Mouse (Mus musculus) testis, adult 2 months (tissue): Measurements from ENCODE around the gene Trim8. TPM values are rescaled to one million over a fixed set of nuclear protein-coding genes. Genes with fewer than 3 reads are reported as not detected.

Experiments
- H3K27ac ChIP-seq: fragments of 200-500 bp; 2 replicates; pipeline ENCODE4 v1.5.1; 2012; ENCODE audit warnings: low read depth, low read length; ENCODE audit not compliant: control insufficient read depth, insufficient read depth
- H3K27me3 ChIP-seq: fragments of 200-500 bp; 2 replicates; pipeline ENCODE4 v1.6.1; 2012; ENCODE audit warnings: mild to moderate bottlenecking, low read length, moderate library complexity; ENCODE audit not compliant: control insufficient read depth, insufficient read depth
- H3K36me3 ChIP-seq: fragments of 200-500 bp; 2 replicates; pipeline ENCODE4 v1.6.1; 2012; ENCODE audit warnings: mild to moderate bottlenecking, low read length; ENCODE audit not compliant: control insufficient read depth, insufficient read depth
- H3K4me1 ChIP-seq: fragments of 200-500 bp; 2 replicates; pipeline ENCODE4 v1.6.1; 2012; ENCODE audit warnings: low read length; ENCODE audit not compliant: control insufficient read depth, insufficient read depth
- H3K4me3 ChIP-seq: fragments of 200-500 bp; 2 replicates; pipeline ENCODE4 v1.5.1; 2012; ENCODE audit warnings: low read depth, mild to moderate bottlenecking, low read length, moderate library complexity, mixed read lengths; ENCODE audit not compliant: control insufficient read depth
- CTCF ChIP-seq: fragments of 200-500 bp; IDR thresholded peaks from 2 replicates; pipeline ENCODE4 v1.5.1; 2012; ENCODE audit warnings: low read depth, mild to moderate bottlenecking, inconsistent platforms, low read length, moderate library complexity; ENCODE audit not compliant: control insufficient read depth, insufficient read depth, insufficient replicate concordance
- POLR2A ChIP-seq: fragments of 200-500 bp; IDR thresholded peaks from 2 replicates; pipeline ENCODE4 v1.6.1; 2012; ENCODE audit warnings: low read depth, mild to moderate bottlenecking, inconsistent platforms, low read length, moderate library complexity; ENCODE audit not compliant: control insufficient read depth
- polyA plus RNA-seq: library from polyadenylated mRNA; depleted of rRNA; stranded (reverse); fragments of >200 nt; gene quantifications from 2 replicates; pipeline ENCODE4 v1.2.3, GENCODE M21; 2012

The Trim8 gene
- polyA plus RNA-seq, 1 experiment: 2.1 TPM

DNA sequence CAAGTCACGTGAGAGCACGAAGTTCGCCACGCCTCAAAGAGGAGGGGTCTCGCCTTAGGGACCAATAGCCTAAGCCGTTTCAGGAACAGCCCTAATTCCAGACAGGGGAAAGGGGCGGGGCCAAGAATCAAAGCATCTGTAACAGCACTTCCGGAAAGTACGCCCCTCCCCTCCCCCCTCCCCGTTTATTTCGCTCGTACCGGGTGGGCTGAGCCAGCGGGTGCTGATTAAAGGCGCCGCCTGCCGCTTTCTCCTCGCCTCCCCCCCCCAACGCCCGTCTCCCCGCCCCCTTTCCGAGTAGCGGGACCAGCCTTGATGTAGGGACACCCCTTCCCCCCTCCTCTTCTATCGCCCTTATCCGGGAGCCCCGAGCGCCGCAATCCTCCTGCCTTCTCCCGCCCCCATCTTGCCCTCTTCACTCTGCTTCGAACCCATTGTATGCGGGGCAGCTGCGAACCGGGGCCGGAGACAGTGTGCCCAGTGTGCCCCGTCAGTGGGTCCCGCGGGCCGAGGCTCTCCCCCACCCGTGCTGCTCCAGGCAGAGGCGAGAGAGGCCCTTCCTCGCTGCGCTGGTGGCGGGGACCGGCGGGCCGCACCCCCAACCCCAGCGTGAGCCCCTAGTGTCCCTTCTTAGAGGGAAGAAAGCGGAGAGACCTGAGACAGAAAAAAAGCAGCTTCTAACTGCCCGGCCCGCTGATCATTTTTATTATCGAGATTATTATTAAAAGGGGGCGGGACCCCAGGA is 1.5 kb upstream of the Trim8 start:
- Histone ChIP-seq H3K4me3 (peak overlapping the region; percentile 94), H3K27me3 (no peaks in the 10 kb centered on the region), H3K36me3 (no peaks in the 10 kb centered on the region), H3K27ac (peak overlapping the region; percentile 94), H3K4me1 (peaks cover 26% of the 10 kb centered on the region)
- TF ChIP-seq CTCF: no peak
- TF ChIP-seq POLR2A: peak; percentile 16; the same call in 1 of the 2 replicates

DNA sequence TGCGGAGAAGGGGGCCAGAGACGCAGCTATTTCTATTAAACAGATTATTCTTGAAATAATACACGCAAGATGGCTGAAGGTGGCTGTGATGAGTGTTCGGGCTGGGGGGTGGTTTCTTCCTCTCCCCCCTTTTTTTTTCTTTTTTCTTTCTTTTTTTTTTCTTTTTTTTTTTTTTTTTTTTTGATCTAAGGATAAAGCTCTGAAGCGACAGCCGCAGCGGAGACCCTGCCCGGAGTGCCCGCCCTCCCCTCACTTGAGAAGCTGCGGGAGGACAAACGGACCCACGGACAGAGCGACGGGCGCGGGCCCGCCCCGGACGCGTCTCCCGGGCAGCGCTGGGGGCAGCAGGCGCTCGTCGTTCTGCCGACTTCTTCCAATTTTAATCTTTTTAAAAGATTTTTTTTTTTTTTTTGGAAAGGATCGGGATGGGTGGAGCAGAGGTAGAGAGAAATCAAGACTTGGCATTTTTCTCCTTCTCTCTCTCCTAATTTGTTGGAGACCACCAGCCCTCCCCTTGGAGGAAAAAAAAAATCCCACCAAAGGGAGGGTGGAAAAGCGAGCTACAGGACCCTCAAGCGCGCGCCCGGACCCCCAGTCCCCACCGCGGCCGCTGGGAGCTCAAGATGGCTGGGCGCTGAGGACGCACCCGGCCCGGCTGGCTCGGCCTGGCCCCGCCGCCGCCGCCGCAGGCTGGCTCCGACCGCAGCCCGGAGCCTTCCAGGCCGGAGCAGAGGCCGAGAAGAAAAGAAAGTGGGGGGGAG is 741 bp upstream of the Trim8 start:
- no peak for TF ChIP-seq POLR2A
- no peak for TF ChIP-seq CTCF
- H3K4me1 ChIP-seq: peaks cover 24% of the 10 kb centered on the region
- H3K27ac ChIP-seq: peak overlapping the region; percentile 59
- no peaks in the 10 kb centered on the region for H3K36me3 ChIP-seq
- H3K4me3 ChIP-seq: peak overlapping the region; percentile 94
- H3K27me3 ChIP-seq: no peaks in the 10 kb centered on the region

DNA sequence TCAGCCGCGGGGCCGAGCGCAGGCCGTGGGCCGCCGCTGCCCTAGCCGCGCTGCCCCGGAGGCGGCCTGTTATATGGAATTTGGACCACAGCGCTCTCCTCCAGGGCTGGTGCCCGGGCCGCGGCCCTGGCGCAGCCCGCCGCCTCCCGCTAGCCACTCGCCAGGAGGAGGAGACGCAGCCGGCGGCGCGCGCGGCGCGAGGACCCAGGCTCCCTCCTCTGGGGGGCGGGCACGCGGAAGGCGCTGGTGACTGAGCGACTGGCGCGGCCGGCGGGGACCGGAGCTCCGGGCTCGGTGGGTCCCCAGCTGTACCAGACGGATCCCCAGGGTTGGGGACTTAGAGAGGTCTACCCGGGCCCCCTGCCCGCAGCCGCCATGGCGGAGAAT is 560 bp downstream of the Trim8 start:
- H3K4me1 ChIP-seq: peaks cover 24% of the 10 kb centered on the region

DNA sequence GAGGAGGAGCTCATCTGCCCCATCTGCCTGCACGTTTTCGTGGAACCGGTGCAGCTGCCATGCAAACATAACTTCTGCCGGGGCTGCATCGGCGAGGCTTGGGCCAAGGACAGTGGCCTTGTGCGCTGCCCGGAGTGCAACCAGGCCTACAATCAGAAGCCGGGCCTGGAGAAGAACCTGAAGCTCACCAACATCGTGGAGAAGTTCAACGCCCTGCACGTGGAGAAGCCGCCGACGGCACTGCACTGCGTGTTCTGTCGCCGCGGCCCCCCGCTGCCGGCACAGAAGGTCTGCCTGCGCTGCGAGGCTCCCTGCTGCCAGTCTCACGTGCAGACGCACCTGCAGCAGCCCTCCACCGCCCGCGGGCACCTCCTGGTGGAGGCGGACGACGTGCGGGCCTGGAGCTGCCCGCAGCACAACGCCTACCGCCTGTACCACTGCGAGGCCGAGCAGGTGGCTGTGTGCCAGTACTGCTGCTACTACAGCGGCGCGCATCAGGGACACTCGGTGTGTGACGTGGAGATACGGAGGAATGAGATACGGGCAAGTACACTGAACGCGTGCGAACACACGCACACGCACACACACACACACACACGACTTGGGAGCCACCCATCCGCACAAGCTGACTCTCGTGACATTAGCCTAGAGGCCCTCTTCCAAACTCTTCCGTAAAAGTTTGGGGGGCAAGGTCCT is 1.1 kb downstream of the Trim8 start:
- Histone ChIP-seq H3K36me3 (no peaks in the 10 kb centered on the region), H3K4me1 (peaks cover 24% of the 10 kb centered on the region), H3K27me3 (no peaks in the 10 kb centered on the region), H3K4me3 (peak overlapping the region; percentile 68), H3K27ac (peak overlapping the region; percentile 62)
- TF ChIP-seq CTCF (peak; percentile 23; the same call in 1 of the 2 replicates), POLR2A (peak; percentile 29; the same call in 1 of the 2 replicates)

More for the DNA sequence above, 560 bp downstream of the Trim8 start:
- no peak for TF ChIP-seq POLR2A
- TF ChIP-seq CTCF: no peak
- Histone ChIP-seq H3K4me3 (peak overlapping the region; percentile 68), H3K27me3 (no peaks in the 10 kb centered on the region), H3K27ac (peak overlapping the region; percentile 62), H3K36me3 (no peaks in the 10 kb centered on the region)

DNA sequence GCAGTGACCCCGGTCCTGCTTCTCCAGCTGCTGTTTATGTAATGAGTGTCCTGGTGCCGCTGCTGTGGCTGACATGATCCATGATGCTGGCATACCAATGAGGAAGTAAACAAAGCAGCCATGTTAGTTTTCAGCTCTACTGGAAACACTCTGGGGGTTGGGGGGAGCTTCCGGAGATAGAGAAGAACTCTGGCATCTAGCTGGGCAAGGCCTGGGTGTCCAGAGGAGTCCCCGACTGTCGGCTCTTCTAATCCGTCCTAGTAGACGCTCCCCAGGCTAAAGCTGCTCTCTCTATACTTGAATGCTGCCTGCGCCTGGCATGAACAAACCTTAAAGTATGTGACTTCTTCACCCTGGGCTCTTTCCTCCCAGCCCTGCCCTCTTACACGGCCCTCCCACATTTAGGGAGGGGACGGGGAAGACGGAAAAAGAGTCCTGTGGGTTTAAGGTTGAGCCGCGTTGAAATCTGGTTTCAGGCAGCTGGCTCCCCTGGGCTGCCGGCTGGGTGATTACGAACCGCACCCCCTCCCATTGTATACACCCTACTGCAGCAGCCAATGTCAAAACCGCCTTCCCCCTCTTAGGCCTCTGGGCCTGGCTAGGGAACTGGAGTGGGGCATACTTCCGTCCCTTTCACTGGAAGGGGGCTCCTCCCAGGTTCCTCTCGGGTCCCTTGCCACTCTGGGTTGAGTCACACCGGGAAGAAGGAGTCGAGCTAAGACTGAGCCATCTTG is 2.0 kb downstream of the Trim8 start:
- peaks cover 24% of the 10 kb centered on the region for H3K4me1 ChIP-seq
- peak overlapping the region; percentile 68 for H3K4me3 ChIP-seq

DNA sequence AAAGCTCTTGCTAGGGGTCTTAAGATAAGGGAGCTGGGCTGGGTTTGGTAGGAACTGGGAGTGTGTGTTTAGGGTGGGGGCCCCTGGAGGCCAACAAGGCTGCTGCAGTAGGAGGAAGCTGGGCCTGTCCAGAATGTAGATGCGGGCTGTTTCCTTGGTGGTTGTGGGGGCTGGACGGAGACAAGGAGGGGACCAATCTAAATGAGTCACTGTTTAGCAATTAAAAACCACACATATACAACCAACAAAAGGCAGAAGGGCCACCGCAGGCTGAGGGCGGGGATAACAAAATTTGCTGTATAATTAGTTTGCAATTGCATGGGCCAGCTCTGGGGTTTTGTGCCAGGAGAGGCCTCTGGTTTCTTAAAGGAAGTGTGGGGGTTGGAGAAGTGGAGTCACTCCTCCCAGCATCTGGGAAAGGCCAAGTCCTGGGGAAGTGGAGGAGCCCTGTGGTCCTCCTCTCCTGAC is 2.6 kb downstream of the Trim8 start:
- Histone ChIP-seq H3K27me3 (no peaks in the 10 kb centered on the region), H3K36me3 (no peaks in the 10 kb centered on the region), H3K4me1 (peaks cover 24% of the 10 kb centered on the region), H3K4me3 (peak overlapping the region; percentile 68), H3K27ac (peak overlapping the region; percentile 62; the same call in 1 of the 2 replicates)
- TF ChIP-seq CTCF (no peak), POLR2A (no peak)

More for the DNA sequence above, 2.0 kb downstream of the Trim8 start:
- no peaks in the 10 kb centered on the region for H3K36me3 ChIP-seq
- H3K27ac ChIP-seq: peak overlapping the region; percentile 62
- no peak for TF ChIP-seq CTCF
- TF ChIP-seq POLR2A: no peak
- H3K27me3 ChIP-seq: no peaks in the 10 kb centered on the region
